Comparison of ENCODE assay signal across 14 mouse cellular contexts in the genomic region with DNA sequence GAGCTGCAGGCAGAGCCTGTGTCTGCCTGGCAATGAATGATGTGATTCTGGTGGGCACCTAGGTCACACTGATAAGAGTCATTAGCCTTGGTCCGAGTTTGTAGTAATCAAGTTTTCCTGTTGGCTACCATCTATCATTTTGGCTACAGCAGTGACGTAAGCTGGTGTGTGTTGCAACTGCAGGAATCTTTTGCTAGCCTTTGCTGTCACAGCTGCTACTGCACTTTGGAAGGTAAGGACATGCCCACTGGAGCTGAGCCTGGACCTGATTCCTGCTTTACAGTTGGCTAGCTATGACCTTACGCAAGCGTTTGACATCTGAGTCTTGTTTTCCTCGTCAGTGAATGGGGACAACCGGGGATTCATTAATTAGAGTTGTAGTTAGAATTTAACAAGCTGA. TPM values are rescaled to one million over a fixed set of nuclear protein-coding genes. Genes with fewer than 3 reads are reported as not detected.
DNase-seq lines count a peak whose midpoint lies in the region; ATAC-seq and TF ChIP-seq lines count a peak whose summit lies in the region.
"Had no signal": no experiment of that assay in that cellular context is flagged by ENCODE, and none has a peak within 500 bp of the region (broad histone marks: within the 10 kb centered on the region; RNA-seq: fewer than 3 reads in every experiment).

No protein-coding gene starts in this region.

- H3K9me3 ChIP-seq in heart, embryonic 11.5 days (replicated peaks; ENCODE audit: control insufficient read depth, low read length) = no peaks in the 10 kb centered on the region
- H3K9me3 ChIP-seq in liver, postnatal 0 days (ENCODE audit: low read length) = no peaks in the 10 kb centered on the region
- H3K9me3 ChIP-seq: heart, embryonic 13.5 days; lung, embryonic 15.5 days had no signal

- H3K36me3 ChIP-seq in heart, embryonic 11.5 days (ENCODE audit: control insufficient read depth, insufficient read depth, low read length) = no peaks in the 10 kb centered on the region
- peaks cover 2% of the 10 kb centered on the region for H3K36me3 ChIP-seq in liver, postnatal 0 days (replicated peaks; ENCODE audit: insufficient read depth, low read length)
- H3K36me3 ChIP-seq: heart, embryonic 13.5 days; lung, embryonic 15.5 days had no signal

- no peak overlapping the region for H3K27ac ChIP-seq in heart, embryonic 11.5 days (ENCODE audit: low read depth, low read length)
- peak overlapping the region; percentile 72 for H3K27ac ChIP-seq in liver, postnatal 0 days (ENCODE audit: low read depth)
- H3K27ac ChIP-seq: heart, embryonic 13.5 days; left cerebral cortex, adult 2 months; lung, embryonic 15.5 days had no signal

- 69% methylated on average over 6 of the region's 6 CpGs for WGBS in heart, embryonic 11.5 days (ENCODE audit: insufficient replicate concordance)
- 51% methylated on average over 6 of the region's 6 CpGs for WGBS in liver, postnatal 0 days (ENCODE audit: insufficient replicate concordance)

- no peak overlapping the region for H3K9ac ChIP-seq in heart, embryonic 11.5 days (ENCODE audit: low read depth, low read length)
- no peak overlapping the region for H3K9ac ChIP-seq in liver, postnatal 0 days (replicated peaks)
- H3K9ac ChIP-seq: heart, embryonic 13.5 days; lung, embryonic 15.5 days had no signal

- TF ChIP-seq EP300 in liver, postnatal 0 days (IDR thresholded peaks at IDR 0.05; ENCODE audit: low read depth) = peak; percentile 53; the same call in 1 of the 2 replicates

- H3K4me3 ChIP-seq in heart, embryonic 11.5 days (ENCODE audit: low read depth, low read length) = no peak overlapping the region
- H3K4me3 ChIP-seq in liver, postnatal 0 days (ENCODE audit: low read depth, low read length) = no peak overlapping the region
- H3K4me3 ChIP-seq: erythroblast, embryonic 14.5 days; heart, embryonic 13.5 days; left cerebral cortex, adult 2 months; lung, embryonic 15.5 days had no signal

- no peak overlapping the region for H3K4me2 ChIP-seq in heart, embryonic 11.5 days
- no peak overlapping the region for H3K4me2 ChIP-seq in liver, postnatal 0 days (ENCODE audit: low read depth, low read length)
- H3K4me2 ChIP-seq: heart, embryonic 13.5 days; lung, embryonic 15.5 days had no signal

- ATAC-seq in heart, embryonic 11.5 days (replicated peaks; ENCODE audit: insufficient number of reproducible peaks, low FRiP score, low TSS enrichment) = no peak
- ATAC-seq in liver, postnatal 0 days = peak; percentile 71
- ATAC-seq in CD4-positive, CD25-positive, alpha-beta regulatory T cell, adult 4 months = no peak

- DNase-seq in heart, adult 9 months (ENCODE audit: low spot score in 2 of 2) = peak; percentile 57 to 59
- DNase-seq in adrenal gland, adult 8-10 months = peak; percentile 85
- peak; percentile 96 for DNase-seq in kidney, adult 9 months
- DNase-seq in liver, postnatal 0 days = peak; percentile 71
- DNase-seq in c-Kit-positive CD71-positive TER-119-positive erythroid progenitor cells, embryonic 14.5 days (ENCODE audit: low spot score) = no peak
- no peak for DNase-seq in right cerebral cortex, postnatal 36 days (ENCODE audit: low spot score in 2 of 2)
- DNase-seq: cerebellum, postnatal 25 days; thymus, adult 2 months had no signal

- no peaks in the 10 kb centered on the region for H3K27me3 ChIP-seq in heart, embryonic 11.5 days (ENCODE audit: control insufficient read depth, insufficient read depth, low read length)
- H3K27me3 ChIP-seq in liver, postnatal 0 days (ENCODE audit: insufficient read depth, low read length) = no peaks in the 10 kb centered on the region
- H3K27me3 ChIP-seq: heart, embryonic 13.5 days; lung, embryonic 15.5 days had no signal

- no peaks in the 10 kb centered on the region for H3K4me1 ChIP-seq in heart, embryonic 11.5 days (ENCODE audit: control insufficient read depth, insufficient read depth, low read length)
- H3K4me1 ChIP-seq in liver, postnatal 0 days (ENCODE audit: insufficient read depth) = peaks cover 55% of the 10 kb centered on the region
- H3K4me1 ChIP-seq: lung, embryonic 15.5 days had no signal

- TF ChIP-seq CTCF in liver, postnatal 0 days (IDR thresholded peaks at IDR 0.05; ENCODE audit: low read depth) = no peak

RNA-seq across cellular contexts. Expression of a gene that starts 11.1 kb away (rescaled TPM):
- polyA plus RNA-seq in heart, embryonic 11.5 days (2014; fragmentation: Nextera tagmentation; extraction: Ambion mirVana) = 14.3 and 17.2 TPM in 2 replicates
- 100 to 1,000 TPM; 255 to 425 (median 320) TPM for total RNA-seq in adrenal gland, adult 8-10 months (2022)
- polyA plus RNA-seq in liver, postnatal 0 days (2015; fragmentation: Nextera tagmentation; extraction: Ambion mirVana) = 139 and 140 TPM in 2 replicates
- polyA plus RNA-seq in CD4-positive, CD25-positive, alpha-beta regulatory T cell, adult 4 months (2017; shearing (Covaris generic)) = 10 to 100 TPM; 17.1 to 31.7 TPM

RNA-seq across cellular contexts. Expression of a gene that starts 50.4 kb away (rescaled TPM):
- polyA plus RNA-seq in heart, embryonic 11.5 days (2014; fragmentation: Nextera tagmentation; extraction: Ambion mirVana) = 4.1 and 4.6 TPM in 2 replicates
- 10 to 100 TPM in 1 of 4 experiments, 1 to 10 TPM in 3; 9.5 to 11.7 (median 9.6) TPM for total RNA-seq in adrenal gland, adult 8-10 months (2022)
- polyA plus RNA-seq in liver, postnatal 0 days (2015; fragmentation: Nextera tagmentation; extraction: Ambion mirVana) = 1.4 and 1.8 TPM in 2 replicates
- polyA plus RNA-seq in CD4-positive, CD25-positive, alpha-beta regulatory T cell, adult 4 months (2017; shearing (Covaris generic)) = 1 to 10 TPM; 4.9 to 7.4 TPM

RNA-seq across cellular contexts. Expression of a gene that starts 50.5 kb away (rescaled TPM):
- polyA plus RNA-seq in heart, embryonic 11.5 days (2014; fragmentation: Nextera tagmentation; extraction: Ambion mirVana) = 110 and 117 TPM in 2 replicates
- 10 to 100 TPM; 57.7 to 66.9 (median 65.7) TPM for total RNA-seq in adrenal gland, adult 8-10 months (2022)
- polyA plus RNA-seq in liver, postnatal 0 days (2015; fragmentation: Nextera tagmentation; extraction: Ambion mirVana) = 43.9 and 45.5 TPM in 2 replicates
- polyA plus RNA-seq in CD4-positive, CD25-positive, alpha-beta regulatory T cell, adult 4 months (2017; shearing (Covaris generic)) = 100 to 1,000 TPM in 1 of 2 experiments, 10 to 100 TPM in 1; 88.6 to 126 TPM

RNA-seq across cellular contexts. Expression of a gene that starts 55.4 kb away (rescaled TPM):
- polyA plus RNA-seq in heart, embryonic 11.5 days (2014; fragmentation: Nextera tagmentation; extraction: Ambion mirVana) = 0.77 and 0.83 TPM in 2 replicates
- total RNA-seq in adrenal gland, adult 8-10 months (2022) = under 1 TPM; 0.23 to 0.91 (median 0.31) TPM
- polyA plus RNA-seq in liver, postnatal 0 days (2015; fragmentation: Nextera tagmentation; extraction: Ambion mirVana) = 0.80 and 0.91 TPM in 2 replicates
- not detected for polyA plus RNA-seq in CD4-positive, CD25-positive, alpha-beta regulatory T cell, adult 4 months (2017; shearing (Covaris generic))

Comparison
In these comparisons a context has a peak if more than half of its experiments do, and no peak if none do; other contexts are left out.
1. DNase-seq: peak in heart, adult 9 months (2 of 2), adrenal gland, adult 8-10 months (single experiment), kidney, adult 9 months (single experiment) and liver, postnatal 0 days (single experiment); none in c-Kit-positive CD71-positive TER-119-positive erythroid progenitor cells, embryonic 14.5 days (single experiment) and right cerebral cortex, postnatal 36 days (0 of 2).